Mouse (Mus musculus): ENCODE measurements around the gene Kcns1. TPM values are rescaled to one million over a fixed set of nuclear protein-coding genes. Genes with fewer than 3 reads are reported as not detected.
"Not testable (repeated sequence)": the region's sequence is repeated elsewhere in the genome, so short reads cannot be mapped to it uniquely, and the experiment has no call there.

Kcns1 gene
- 0.15 and 0.29 TPM in 2 replicates for polyA plus RNA-seq (2015; fragmentation: Nextera tagmentation; extraction: Ambion mirVana)

DNA sequence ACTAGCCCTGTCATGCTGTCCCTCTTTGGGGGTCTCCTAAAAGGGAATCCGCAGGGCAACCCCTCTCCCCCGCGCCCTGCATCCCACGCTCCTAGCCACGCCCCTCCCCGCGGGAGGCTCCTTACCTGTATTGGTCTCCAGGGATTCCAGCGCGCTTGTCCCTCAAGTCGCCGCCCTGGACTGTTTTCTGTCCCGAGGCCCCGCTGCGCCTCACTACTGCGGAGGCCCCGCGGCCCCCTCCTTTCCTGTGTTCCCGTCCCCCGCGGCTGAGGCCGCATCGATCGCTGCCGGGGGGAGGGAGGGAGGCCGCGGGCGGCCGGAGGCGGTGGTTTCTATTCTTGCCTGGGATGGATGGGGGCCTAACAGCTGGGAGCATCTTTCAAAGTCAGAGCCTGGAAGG lies at the start of gene Kcns1:
Gene Kcns1, minus strand, starts transcription at position 212 of the 400 bp plus-strand sequence.
- peaks cover 63% of the 10 kb centered on the region for H3K27me3 ChIP-seq (replicated peaks)
- ATAC-seq = no peak
- H3K27ac ChIP-seq = no peak within 1 kb of the TSS
- H3K36me3 ChIP-seq = no peaks in the 10 kb centered on the region
- peak within 1 kb of the TSS; percentile 36 for H3K4me3 ChIP-seq (replicated peaks)
- H3K4me1 ChIP-seq (replicated peaks) = peaks cover 20% of the 10 kb centered on the region
- 2% methylated on average over 25 of the region's 29 CpGs for WGBS
- H3K9me3 ChIP-seq = no peaks in the 10 kb centered on the region
- peak within 1 kb of the TSS; percentile 72 for H3K4me2 ChIP-seq (replicated peaks)
- 0 out of 2 replicates have a peak within 1 kb of the TSS, but pooled peaks have one; percentile 28 for H3K9ac ChIP-seq

DNA sequence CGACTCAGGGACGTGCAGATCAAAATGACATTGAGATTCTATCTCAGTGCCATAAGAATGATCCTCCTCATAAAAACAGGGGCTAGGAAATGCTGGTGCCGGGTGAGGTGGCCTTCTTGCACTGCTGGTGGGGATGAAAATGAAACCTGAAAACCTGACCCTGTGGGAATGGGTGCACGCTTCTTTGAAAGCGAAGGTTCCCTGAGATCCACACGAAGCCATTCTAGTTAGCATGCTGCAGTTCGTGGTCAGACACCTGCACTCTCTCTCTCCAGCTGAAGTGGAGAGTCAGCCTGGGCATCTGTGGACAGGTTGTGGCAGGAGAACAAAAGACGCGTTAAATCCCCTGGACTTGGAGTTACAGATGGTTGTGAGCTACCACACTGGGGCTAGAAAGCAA lies 48.4 kb upstream of the Kcns1 start:
- Histone ChIP-seq H3K9ac (no peak overlapping the region), H3K4me2 (replicated peaks) (no peak overlapping the region), H3K4me1 (replicated peaks) (no peaks in the 10 kb centered on the region), H3K4me3 (replicated peaks) (no peak overlapping the region), H3K36me3 (no peaks in the 10 kb centered on the region), H3K27ac (no peak overlapping the region), H3K27me3 (replicated peaks) (no peaks in the 10 kb centered on the region), H3K9me3 (no peaks in the 10 kb centered on the region)
- ATAC-seq = no peak
- WGBS = 89% methylated on average over 9 of the region's 9 CpGs

GRCm38 (mm10) chr2:164212711-164213110 lies 41.8 kb upstream of the Kcns1 start:
- no peaks in the 10 kb centered on the region for H3K36me3 ChIP-seq
- H3K4me2 ChIP-seq (replicated peaks) = no peak overlapping the region
- ATAC-seq = no peak
- H3K4me3 ChIP-seq (replicated peaks) = no peak overlapping the region
- H3K27me3 ChIP-seq (replicated peaks) = no peaks in the 10 kb centered on the region
- 90% methylated on average over 5 of the region's 5 CpGs for WGBS
- H3K9me3 ChIP-seq = no peaks in the 10 kb centered on the region
- no peaks in the 10 kb centered on the region for H3K4me1 ChIP-seq (replicated peaks)
- H3K27ac ChIP-seq = no peak overlapping the region
- H3K9ac ChIP-seq = no peak overlapping the region

GRCm38 (mm10) chr2:164210892-164211291 lies 40.0 kb upstream of the Kcns1 start:
- no peak for ATAC-seq
- 85% methylated on average over 4 of the region's 4 CpGs for WGBS
- H3K4me2 ChIP-seq (replicated peaks) = no peak overlapping the region
- no peaks in the 10 kb centered on the region for H3K27me3 ChIP-seq (replicated peaks)
- no peak overlapping the region for H3K27ac ChIP-seq
- no peaks in the 10 kb centered on the region for H3K4me1 ChIP-seq (replicated peaks)
- H3K36me3 ChIP-seq = no peaks in the 10 kb centered on the region
- H3K9me3 ChIP-seq = no peaks in the 10 kb centered on the region
- no peak overlapping the region for H3K4me3 ChIP-seq (replicated peaks)
- no peak overlapping the region for H3K9ac ChIP-seq

- Histone ChIP-seq H3K9me3 (no peaks in the 10 kb centered on the region), H3K27me3 (replicated peaks) (no peaks in the 10 kb centered on the region), H3K36me3 (no peaks in the 10 kb centered on the region), H3K9ac (no peak overlapping the region), H3K4me3 (replicated peaks) (no peak overlapping the region), H3K27ac (no peak overlapping the region), H3K4me1 (replicated peaks) (no peaks in the 10 kb centered on the region), H3K4me2 (replicated peaks) (no peak overlapping the region)
- 72% methylated on average over 4 of the region's 4 CpGs for WGBS
- ATAC-seq = no peak
Observed at GRCm38 (mm10) chr2:164206676-164207075, 35.8 kb upstream of the Kcns1 start.

DNA sequence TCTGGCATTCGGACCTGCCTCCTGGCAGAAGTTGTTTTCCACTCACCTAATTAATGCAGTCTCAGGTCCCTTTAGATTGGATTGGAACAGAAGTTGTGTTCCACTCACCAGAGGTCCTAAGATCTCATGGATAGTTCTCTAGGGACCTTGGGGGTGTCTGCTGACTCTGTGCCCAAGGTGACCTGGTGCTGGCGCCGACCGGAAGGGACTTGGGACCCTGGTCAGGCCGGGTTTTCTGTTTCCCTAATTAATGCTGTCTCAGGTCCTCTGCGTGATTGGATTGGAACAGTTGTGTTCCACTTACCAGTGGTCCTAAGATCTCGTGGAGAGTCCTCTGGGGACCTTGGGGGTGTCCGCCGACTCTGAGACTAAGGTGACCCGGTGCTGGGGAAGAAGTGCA lies 35.1 kb upstream of the Kcns1 start:
- not testable (repeated sequence) for H3K36me3 ChIP-seq; H3K27ac ChIP-seq; H3K9ac ChIP-seq; H3K4me1 ChIP-seq (replicated peaks); H3K4me3 ChIP-seq (replicated peaks); ATAC-seq; H3K9me3 ChIP-seq; H3K27me3 ChIP-seq (replicated peaks); H3K4me2 ChIP-seq (replicated peaks)
- 92% methylated on average over 10 of the region's 10 CpGs for WGBS

DNA sequence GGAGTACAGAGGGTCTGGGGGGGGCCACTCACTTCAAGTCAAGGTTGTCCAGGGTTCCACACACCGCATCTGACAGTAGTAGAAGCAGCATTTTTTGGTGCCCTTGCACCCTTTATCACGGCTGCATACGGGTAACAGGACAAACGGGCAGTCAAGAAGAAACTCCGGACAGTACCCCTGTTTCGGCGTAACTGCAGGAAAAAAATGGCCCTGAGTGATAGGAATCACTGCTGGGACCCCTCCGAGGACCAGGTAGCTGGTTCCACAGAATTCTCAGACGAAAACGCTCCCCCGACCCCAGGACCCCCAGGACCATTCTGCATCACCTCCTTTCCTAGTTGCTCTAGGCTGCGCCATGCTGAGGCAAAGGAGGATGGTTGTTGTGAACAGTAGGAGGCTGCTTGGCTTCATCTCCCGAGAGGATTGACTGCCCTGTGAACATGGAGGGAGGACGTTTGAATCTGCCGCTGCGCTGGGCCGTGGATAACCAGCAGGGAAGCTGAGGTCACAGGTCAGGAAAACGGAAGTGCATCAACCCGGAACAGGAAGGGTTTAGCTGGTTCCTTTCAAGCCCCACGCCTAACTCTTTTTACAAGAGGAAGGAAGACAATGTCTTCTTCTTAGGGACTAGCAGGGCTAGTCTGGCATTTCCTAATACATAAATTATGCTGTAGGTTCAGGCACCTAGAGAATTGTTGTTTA lies 28.9 kb upstream of the Kcns1 start, which contains the start of gene Wfdc15a:
Gene Wfdc15a, minus strand, starts transcription at position 505 of the 702 bp plus-strand sequence.
- 79% methylated on average over 20 of the region's 20 CpGs for WGBS
- no peaks in the 10 kb centered on the region for H3K36me3 ChIP-seq
- H3K27me3 ChIP-seq (replicated peaks) = no peaks in the 10 kb centered on the region
- H3K9ac ChIP-seq = no peak within 1 kb of the TSS
- H3K9me3 ChIP-seq = no peaks in the 10 kb centered on the region
- H3K27ac ChIP-seq = no peak within 1 kb of the TSS
- ATAC-seq = no peak
- no peak within 1 kb of the TSS for H3K4me3 ChIP-seq (replicated peaks)
- H3K4me2 ChIP-seq (replicated peaks) = no peak within 1 kb of the TSS
- no peaks in the 10 kb centered on the region for H3K4me1 ChIP-seq (replicated peaks)

GRCm38 (mm10) chr2:164196700-164196990 lies 25.7 kb upstream of the Kcns1 start:
- Histone ChIP-seq H3K9ac (no peak overlapping the region), H3K36me3 (no peaks in the 10 kb centered on the region), H3K4me2 (replicated peaks) (no peak overlapping the region), H3K4me3 (replicated peaks) (no peak overlapping the region), H3K9me3 (no peaks in the 10 kb centered on the region), H3K27me3 (replicated peaks) (no peaks in the 10 kb centered on the region), H3K4me1 (replicated peaks) (no peaks in the 10 kb centered on the region), H3K27ac (no peak overlapping the region)
- no peak for ATAC-seq
- 78% methylated on average over 5 of the region's 5 CpGs for WGBS

DNA sequence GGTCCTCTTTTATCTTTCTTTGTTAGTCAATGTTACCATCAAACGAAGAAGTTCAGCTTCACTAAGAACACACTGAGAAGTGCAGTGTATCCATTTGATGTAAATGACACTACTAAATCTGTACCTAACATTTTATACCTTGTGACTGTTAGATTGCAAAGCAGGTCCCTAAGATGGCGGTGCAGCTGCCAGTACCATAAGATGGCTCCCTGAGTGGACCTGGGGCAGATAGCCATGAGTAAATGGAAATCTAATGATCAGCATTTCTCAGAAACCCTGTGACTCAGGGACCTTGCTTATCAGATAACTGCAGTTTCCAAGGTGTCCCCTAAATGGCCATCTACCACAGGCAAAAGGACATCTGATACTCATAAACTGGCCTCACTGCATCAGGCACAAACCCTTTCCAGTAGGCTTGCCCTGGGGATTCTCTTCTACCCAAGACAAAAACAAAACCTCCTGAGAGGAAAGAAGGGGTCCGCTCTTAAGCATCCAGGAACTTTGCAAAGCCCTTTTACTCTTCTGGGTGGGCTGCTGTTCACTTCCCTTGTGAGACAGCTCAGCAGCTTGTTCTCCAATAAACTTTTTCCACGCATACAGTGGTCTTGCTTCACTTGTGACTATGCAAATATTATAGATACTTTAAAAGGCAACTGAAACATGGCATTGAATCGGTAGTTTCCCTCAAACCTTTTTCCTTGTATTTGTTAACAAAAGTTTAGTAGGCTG lies 25.2 kb upstream of the Kcns1 start:
- H3K27me3 ChIP-seq (replicated peaks) = no peaks in the 10 kb centered on the region
- H3K4me1 ChIP-seq (replicated peaks) = no peaks in the 10 kb centered on the region
- H3K27ac ChIP-seq = no peak overlapping the region
- no peak overlapping the region for H3K4me2 ChIP-seq (replicated peaks)
- 82% methylated on average over 5 of the region's 5 CpGs for WGBS
- H3K36me3 ChIP-seq = no peaks in the 10 kb centered on the region
- no peak for ATAC-seq
- no peaks in the 10 kb centered on the region for H3K9me3 ChIP-seq
- H3K4me3 ChIP-seq (replicated peaks) = no peak overlapping the region
- H3K9ac ChIP-seq = no peak overlapping the region

DNA sequence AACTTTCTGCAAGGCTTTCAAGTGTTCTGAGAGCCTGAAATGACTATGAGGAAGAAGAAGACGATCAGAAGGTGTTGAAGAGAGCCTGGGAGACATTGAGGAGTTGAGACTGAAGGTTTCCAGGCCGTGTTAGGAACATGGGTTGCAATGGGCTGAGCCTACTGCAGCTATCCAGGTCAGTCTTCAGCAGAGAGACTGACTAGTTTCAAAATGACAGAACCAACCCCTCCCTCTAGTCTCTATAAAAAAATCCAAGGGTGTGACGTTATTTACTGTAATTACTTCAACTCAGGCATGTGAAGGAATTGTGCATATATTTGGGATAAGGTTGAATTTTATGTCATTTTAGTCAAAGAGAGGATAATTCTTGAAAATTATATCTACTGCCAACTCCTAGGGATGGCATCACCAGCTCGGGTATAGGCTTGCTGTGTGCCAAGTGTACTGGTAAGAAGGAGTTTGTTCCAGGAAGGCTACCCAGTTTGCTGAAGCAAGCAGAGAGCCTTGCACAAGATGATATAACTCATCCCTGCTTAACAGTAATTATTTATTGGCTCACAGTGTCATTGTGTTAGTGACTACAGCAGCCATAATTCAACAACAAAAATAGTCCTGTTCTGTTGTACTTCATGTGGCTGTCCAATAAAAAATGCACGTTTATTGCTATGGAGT lies 24.2 kb upstream of the Kcns1 start:
- Histone ChIP-seq H3K36me3 (no peaks in the 10 kb centered on the region), H3K27me3 (replicated peaks) (no peaks in the 10 kb centered on the region), H3K9ac (no peak overlapping the region), H3K27ac (no peak overlapping the region), H3K4me2 (replicated peaks) (no peak overlapping the region), H3K4me3 (replicated peaks) (no peak overlapping the region), H3K4me1 (replicated peaks) (no peaks in the 10 kb centered on the region), H3K9me3 (no peaks in the 10 kb centered on the region)
- WGBS = 73% methylated on average over 5 of the region's 5 CpGs
- no peak for ATAC-seq

DNA sequence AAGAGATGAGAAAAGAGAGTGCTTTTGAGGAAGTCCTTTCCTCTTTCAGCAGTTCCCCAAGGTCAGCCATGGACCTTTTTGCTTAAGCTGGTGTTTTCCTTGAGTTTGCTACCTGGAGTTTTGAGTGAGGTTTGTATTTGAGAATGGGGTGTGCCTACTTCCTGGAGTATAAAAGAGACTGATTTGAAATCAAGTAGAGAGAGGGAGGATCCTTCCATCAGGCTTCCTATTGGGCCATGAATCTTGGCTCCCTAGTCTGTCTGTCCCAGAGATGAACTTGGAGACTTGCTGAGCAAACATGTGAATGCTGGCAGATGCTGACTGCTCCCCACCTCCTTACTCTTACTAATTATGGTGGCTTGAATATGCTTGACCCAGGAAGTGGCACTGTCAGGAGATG lies 21.4 kb upstream of the Kcns1 start:
- Histone ChIP-seq H3K9ac (no peak overlapping the region), H3K27ac (no peak overlapping the region)
- no peak for ATAC-seq

GRCm38 (mm10) chr2:164190576-164190975 lies 19.7 kb upstream of the Kcns1 start, which contains the start of gene Wfdc12:
Wfdc12 (minus strand) TSS chr2:164190608.
- WGBS = 83% methylated on average over 6 of the region's 6 CpGs
- ATAC-seq = no peak
- no peak within 1 kb of the TSS for H3K27ac ChIP-seq
- no peaks in the 10 kb centered on the region for H3K36me3 ChIP-seq
- no peak within 1 kb of the TSS for H3K9ac ChIP-seq
- no peaks in the 10 kb centered on the region for H3K4me1 ChIP-seq (replicated peaks)
- H3K4me3 ChIP-seq (replicated peaks) = no peak within 1 kb of the TSS
- no peaks in the 10 kb centered on the region for H3K27me3 ChIP-seq (replicated peaks)
- H3K9me3 ChIP-seq = no peaks in the 10 kb centered on the region
- no peak within 1 kb of the TSS for H3K4me2 ChIP-seq (replicated peaks)

More for the DNA sequence above, 21.4 kb upstream of the Kcns1 start:
- no peaks in the 10 kb centered on the region for H3K27me3 ChIP-seq (replicated peaks)
- no peak overlapping the region for H3K4me3 ChIP-seq (replicated peaks)
- no peaks in the 10 kb centered on the region for H3K36me3 ChIP-seq
- no peaks in the 10 kb centered on the region for H3K9me3 ChIP-seq
- H3K4me1 ChIP-seq (replicated peaks) = no peaks in the 10 kb centered on the region
- no peak overlapping the region for H3K4me2 ChIP-seq (replicated peaks)

Data from intestine, embryonic 15.5 days (tissue).